Mouse (Mus musculus): ENCODE measurements around the gene Hoxa4. TPM values are rescaled to one million over a fixed set of nuclear protein-coding genes. Genes with fewer than 3 reads are reported as not detected.
A peak's percentile ranks its signal among the peaks of the same experiment; 100 is the strongest.

The Hoxa4 gene
- total RNA-seq, 2 experiments from 2014 or later, result 2.7 to 3.3 TPM

- DNase-seq, result no peak
- no peak for TF ChIP-seq CTCF (IDR thresholded peaks at IDR 0.05)
- H3K4me3 ChIP-seq, result no peak overlapping the region
- no peak overlapping the region for H3K27ac ChIP-seq
- intact Hi-C loops (cut with DNase I), result no loop called here
These were observed 39.0 kb downstream of the Hoxa4 start for GRCm38 (mm10) chr6:52152226-52153193.

GRCm38 (mm10) chr6:52151571-52151970 lies 40.0 kb downstream of the Hoxa4 start:
- intact Hi-C loops (cut with DNase I), result no loop called here
- DNase-seq, result no peak
- H3K4me3 ChIP-seq, result no peak overlapping the region
- no peak overlapping the region for H3K27ac ChIP-seq
- TF ChIP-seq CTCF (IDR thresholded peaks at IDR 0.05), result no peak

GRCm38 (mm10) chr6:52150401-52150966 lies 41.1 kb downstream of the Hoxa4 start:
- no peak for DNase-seq
- no peak for TF ChIP-seq CTCF (IDR thresholded peaks at IDR 0.05)
- intact Hi-C loops (cut with DNase I), result no loop called here
- Histone ChIP-seq H3K27ac (no peak overlapping the region), H3K4me3 (no peak overlapping the region)

Small RNA genes within 50 kb of the gene (microRNA-seq; reads per million reads assigned to microRNA genes)
- gene Mir196b, result 7,520 reads per million, percentile 90 among the genes with 10 or more reads in this experiment

Other genes starting within 250 kb of the Hoxa4 start
- 1 to 10 TPM; 1.9 to 4.0 TPM for gene Skap2, start 179.2 kb downstream of the Hoxa4 start, total RNA-seq (2021)
- gene Hoxa1, start 33.4 kb downstream of the Hoxa4 start, total RNA-seq (2021), result under 1 TPM; 0.13 to 0.22 TPM
- under 1 TPM; 0.47 to 0.56 TPM for gene Hoxa2, start 26.9 kb downstream of the Hoxa4 start, total RNA-seq (2021)
- under 1 TPM in 1 of 2 experiments, not detected in 1; 0.10 TPM for gene 5730596B20Rik, start 14.3 kb downstream of the Hoxa4 start, total RNA-seq (2021)
- gene Hoxa5, start 12.8 kb upstream of the Hoxa4 start, total RNA-seq (2021), result 1 to 10 TPM; 2.2 to 2.9 TPM
- gene Hoxa6, start 17.0 kb upstream of the Hoxa4 start, total RNA-seq (2021), result 1 to 10 TPM; 2.6 to 2.7 TPM
- gene Hoxa3, start 21.6 kb upstream of the Hoxa4 start, total RNA-seq (2021), result 1 to 10 TPM; 2.8 to 3.1 TPM
- gene Gm28308, start 21.6 kb upstream of the Hoxa4 start, total RNA-seq (2021), result under 1 TPM in 1 of 2 experiments, not detected in 1; 0.82 TPM
- gene Hoxa7, start 30.1 kb upstream of the Hoxa4 start, total RNA-seq (2021), result 1 to 10 TPM; 4.7 to 5.0 TPM
- 1 to 10 TPM; 7.5 to 8.8 TPM for gene Hoxa9, start 39.3 kb upstream of the Hoxa4 start, total RNA-seq (2021)
- gene Hoxa10, start 49.1 kb upstream of the Hoxa4 start, total RNA-seq (2021), result 10 to 100 TPM; 17.4 to 17.7 TPM
- gene Hoxa11, start 54.1 kb upstream of the Hoxa4 start, total RNA-seq (2021), result 1 to 10 TPM; 1.0 to 4.3 TPM
- gene Hoxa13, start 69.1 kb upstream of the Hoxa4 start, total RNA-seq (2021), result 1 to 10 TPM; 1.5 to 3.8 TPM
- gene Evx1, start 121.7 kb upstream of the Hoxa4 start, total RNA-seq (2021), result not detected